Mouse (Mus musculus) testis, adult 2 months (tissue): Measurements from ENCODE around the gene Fibin. TPM values are rescaled to one million over a fixed set of nuclear protein-coding genes. Genes with fewer than 3 reads are reported as not detected.

ENCODE experiments used
- H3K27ac ChIP-seq: fragments of 200-500 bp; 2 replicates; pipeline ENCODE4 v1.5.1; 2012; ENCODE audit warnings: low read depth, low read length; ENCODE audit not compliant: control insufficient read depth, insufficient read depth
- H3K27me3 ChIP-seq: fragments of 200-500 bp; 2 replicates; pipeline ENCODE4 v1.6.1; 2012; ENCODE audit warnings: mild to moderate bottlenecking, low read length, moderate library complexity; ENCODE audit not compliant: control insufficient read depth, insufficient read depth
- H3K36me3 ChIP-seq: fragments of 200-500 bp; 2 replicates; pipeline ENCODE4 v1.6.1; 2012; ENCODE audit warnings: mild to moderate bottlenecking, low read length; ENCODE audit not compliant: control insufficient read depth, insufficient read depth
- H3K4me1 ChIP-seq: fragments of 200-500 bp; 2 replicates; pipeline ENCODE4 v1.6.1; 2012; ENCODE audit warnings: low read length; ENCODE audit not compliant: control insufficient read depth, insufficient read depth
- H3K4me3 ChIP-seq: fragments of 200-500 bp; 2 replicates; pipeline ENCODE4 v1.5.1; 2012; ENCODE audit warnings: low read depth, mild to moderate bottlenecking, low read length, moderate library complexity, mixed read lengths; ENCODE audit not compliant: control insufficient read depth
- CTCF ChIP-seq: fragments of 200-500 bp; IDR thresholded peaks from 2 replicates; pipeline ENCODE4 v1.5.1; 2012; ENCODE audit warnings: low read depth, mild to moderate bottlenecking, inconsistent platforms, low read length, moderate library complexity; ENCODE audit not compliant: control insufficient read depth, insufficient read depth, insufficient replicate concordance
- POLR2A ChIP-seq: fragments of 200-500 bp; IDR thresholded peaks from 2 replicates; pipeline ENCODE4 v1.6.1; 2012; ENCODE audit warnings: low read depth, mild to moderate bottlenecking, inconsistent platforms, low read length, moderate library complexity; ENCODE audit not compliant: control insufficient read depth
- polyA plus RNA-seq: library from polyadenylated mRNA; depleted of rRNA; stranded (reverse); fragments of >200 nt; gene quantifications from 2 replicates; pipeline ENCODE4 v1.2.3, GENCODE M21; 2012; rRNA removed

Gene Fibin
- polyA plus RNA-seq, 1 experiment, result 1.9 TPM

DNA sequence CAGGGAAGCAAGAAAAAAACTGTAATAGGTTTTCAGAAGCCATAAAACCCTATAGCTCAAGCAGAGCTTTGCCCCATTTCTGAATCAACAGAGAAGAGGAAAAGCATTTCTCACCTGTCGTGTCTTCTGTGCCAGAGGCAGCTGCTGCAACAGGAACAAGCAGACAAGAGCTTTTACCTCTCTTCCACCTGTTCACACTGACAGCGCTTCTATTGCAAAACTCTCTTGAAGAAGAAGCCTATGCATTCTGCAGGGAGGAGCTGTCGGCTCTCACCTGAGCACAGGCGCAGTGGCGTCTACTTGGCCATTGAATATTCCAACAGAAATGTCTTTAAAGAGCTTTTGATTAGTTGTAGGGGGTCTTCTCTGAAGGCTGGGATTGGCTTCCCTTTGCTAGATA lies 48.9 kb downstream of the Fibin start:
- Histone ChIP-seq H3K4me1 (no peaks in the 10 kb centered on the region), H3K4me3 (no peak overlapping the region), H3K27ac (no peak overlapping the region), H3K27me3 (no peaks in the 10 kb centered on the region), H3K36me3 (no peaks in the 10 kb centered on the region)
- TF ChIP-seq POLR2A (no peak), CTCF (no peak)

DNA sequence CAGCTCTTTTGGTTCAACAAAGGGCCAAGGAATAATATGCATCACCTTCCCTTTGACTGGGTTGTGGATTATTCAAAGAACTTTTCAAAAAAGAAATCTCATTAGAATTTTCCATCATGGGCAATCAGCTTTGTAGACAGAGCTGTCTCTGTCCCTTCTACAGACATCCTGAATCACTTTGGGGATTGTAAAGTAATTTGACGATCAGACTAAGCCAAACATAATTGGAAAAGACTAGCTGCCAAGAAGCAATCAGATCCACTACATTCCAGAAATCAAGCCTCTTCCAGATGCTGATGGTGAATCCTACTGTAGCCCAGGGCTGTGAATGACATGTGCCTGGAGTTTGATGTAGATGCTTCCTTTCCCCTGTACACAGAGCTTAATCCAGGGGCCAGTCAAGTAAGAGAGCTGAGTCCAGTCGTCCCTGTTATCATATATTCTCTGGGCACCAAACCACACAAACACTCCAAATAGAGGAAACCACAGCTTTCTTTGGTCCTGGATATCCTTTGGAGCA lies 49.6 kb downstream of the Fibin start:
- H3K27me3 ChIP-seq, result no peaks in the 10 kb centered on the region
- no peak for TF ChIP-seq CTCF
- no peak for TF ChIP-seq POLR2A
- no peak overlapping the region for H3K4me3 ChIP-seq
- H3K27ac ChIP-seq, result no peak overlapping the region
- no peaks in the 10 kb centered on the region for H3K4me1 ChIP-seq
- no peaks in the 10 kb centered on the region for H3K36me3 ChIP-seq

Other genes starting within 250 kb of the Fibin start
- 1.1 and 1.3 TPM in 2 replicates for gene Bbox1, start 48.6 kb downstream of the Fibin start, polyA plus RNA-seq
- gene Slc5a12, start 234.1 kb upstream of the Fibin start, polyA plus RNA-seq, result not detected in 2 replicates